Mouse (Mus musculus) gonadal fat pad, adult 2 months (tissue): ENCODE data around the gene Zbtb1. TPM values are rescaled to one million over a fixed set of nuclear protein-coding genes. Genes with fewer than 3 reads are reported as not detected.

ENCODE experiments used
- DNase-seq: peaks from one replicate; pipeline ENCODE4 v3.0.0-alpha.2; 2012; ENCODE audit warnings: low read depth
- polyA plus RNA-seq: library from polyadenylated mRNA; depleted of rRNA; stranded (reverse); fragments of >200 nt; gene quantifications from 2 replicates; pipeline ENCODE4 v1.2.3, GENCODE M21; 2012; rRNA removed

The Zbtb1 gene
- 2.9 and 3.7 TPM in 2 replicates for polyA plus RNA-seq

DNA sequence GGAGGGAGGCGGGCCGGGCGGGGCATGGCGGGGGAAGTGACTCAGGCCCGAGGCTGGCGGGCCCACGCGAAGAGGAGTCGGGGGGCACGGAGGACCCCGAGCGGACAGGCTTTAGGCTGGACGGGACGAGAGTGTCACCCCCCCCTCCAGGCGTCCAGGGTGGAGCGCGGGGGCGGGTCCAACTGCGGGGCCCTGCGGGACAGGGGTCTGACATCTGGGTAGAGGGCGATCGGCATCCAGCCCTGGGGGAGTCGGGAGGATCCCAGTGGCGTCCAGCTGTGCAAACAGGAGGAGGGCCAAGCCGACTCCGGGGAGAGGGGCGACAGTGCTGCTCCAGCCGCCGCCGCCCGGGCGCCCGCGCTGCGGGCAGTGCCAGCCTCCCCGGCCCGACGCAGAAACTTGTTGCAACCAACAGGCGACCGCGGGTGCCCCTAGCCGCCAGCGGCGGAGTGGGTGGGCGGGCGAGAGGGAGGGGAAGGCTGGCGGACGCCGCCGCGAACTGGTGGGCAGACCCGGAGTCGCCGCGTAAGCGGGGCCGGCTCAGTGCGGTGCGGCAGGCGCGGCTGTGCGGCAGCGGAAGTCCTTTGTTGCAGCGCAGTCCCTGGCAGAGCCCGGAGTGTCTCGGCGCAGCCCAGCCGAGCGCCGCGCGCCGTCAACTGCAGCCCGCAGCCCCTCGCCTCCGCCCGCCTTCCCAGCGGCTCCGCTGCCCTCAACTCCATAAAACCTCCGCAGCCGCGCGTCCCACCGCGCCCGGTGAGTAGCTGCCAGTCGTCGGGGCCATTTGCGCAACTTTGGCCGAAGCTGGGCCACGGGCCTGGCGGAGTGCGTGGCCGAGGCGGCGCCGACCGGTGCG, at the start of gene Zbtb1:
Gene Zbtb1, plus strand, starts transcription at position 289 of the 853 bp plus-strand sequence.
- no peak for DNase-seq

DNA sequence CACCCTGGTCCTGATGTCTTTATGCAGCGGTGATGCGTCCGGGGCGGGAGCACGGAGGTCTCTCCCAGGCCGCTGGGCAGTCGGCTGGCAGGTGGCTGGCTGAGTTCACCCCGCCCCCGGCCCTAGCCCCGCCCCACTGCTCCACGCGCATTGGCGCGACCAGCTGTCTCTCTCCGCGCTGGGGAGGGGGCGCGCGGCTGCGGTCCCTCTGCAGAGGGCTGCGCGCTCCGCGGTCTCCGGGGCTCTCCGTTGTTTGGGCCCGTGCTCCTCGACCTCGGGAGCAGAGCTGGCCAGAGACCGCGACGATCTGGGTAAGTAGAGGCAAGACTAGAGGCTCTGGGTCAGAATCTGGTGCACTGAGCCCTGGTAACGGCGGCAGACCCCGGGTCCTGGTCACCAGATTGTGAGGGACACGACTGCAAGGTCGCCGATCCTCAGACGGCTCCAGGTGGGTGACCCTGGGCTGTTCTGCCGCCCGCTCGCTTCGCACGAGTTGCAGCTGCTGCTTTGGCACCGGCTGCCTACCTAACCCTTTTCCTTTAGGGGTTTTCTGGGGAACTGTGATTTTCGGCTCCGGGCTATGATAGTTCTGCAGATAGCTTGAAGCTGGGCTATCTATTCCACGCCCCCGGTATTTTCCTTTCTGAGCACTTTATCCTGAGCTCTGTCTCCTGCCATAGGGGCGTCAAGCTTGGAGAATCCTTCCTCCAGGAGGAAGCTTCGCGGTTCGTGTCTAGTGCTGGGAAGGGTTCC, 45.2 kb upstream of the Zbtb1 start, which contains the start of gene Akap5:
Gene Akap5, plus strand, starts transcription at position 213 of the 753 bp plus-strand sequence.
- DNase-seq = no peak

DNA sequence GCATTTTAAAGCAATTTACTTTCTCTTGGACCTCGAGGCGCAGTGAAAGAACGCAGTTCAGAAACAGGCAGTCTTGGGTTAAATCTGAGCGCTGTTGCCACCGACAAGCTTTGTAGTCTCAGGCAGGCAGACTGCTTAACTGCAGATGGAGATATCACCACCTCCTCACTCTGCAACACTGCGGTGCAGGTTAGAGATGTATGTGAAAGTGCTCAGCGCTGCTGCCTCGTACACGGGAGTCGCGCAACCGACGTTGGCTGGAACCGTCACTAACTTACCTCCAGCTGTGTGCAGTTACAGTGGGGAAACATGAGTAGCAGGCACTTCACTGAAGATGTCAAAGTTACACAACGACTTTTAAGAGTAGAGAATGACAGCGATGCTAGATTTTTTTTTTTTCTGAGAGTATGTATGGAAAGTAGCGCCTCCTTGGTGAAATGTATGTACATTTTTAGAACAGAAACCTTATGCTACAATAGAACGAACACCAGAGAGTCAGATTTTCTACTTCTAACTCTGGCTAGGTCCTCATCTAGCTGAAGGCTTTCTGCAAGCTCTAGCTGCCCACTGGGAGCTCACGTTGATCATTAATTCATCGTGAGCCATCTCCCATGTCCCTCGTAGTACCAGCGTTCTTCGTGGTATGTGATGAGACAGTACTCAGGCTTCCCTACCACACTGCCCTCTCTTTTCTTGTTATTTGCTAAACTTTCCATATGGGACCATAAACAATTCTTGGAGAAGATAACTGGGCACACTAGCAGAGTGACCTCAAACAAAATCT, 43.4 kb upstream of the Zbtb1 start:
- DNase-seq = no peak

DNA sequence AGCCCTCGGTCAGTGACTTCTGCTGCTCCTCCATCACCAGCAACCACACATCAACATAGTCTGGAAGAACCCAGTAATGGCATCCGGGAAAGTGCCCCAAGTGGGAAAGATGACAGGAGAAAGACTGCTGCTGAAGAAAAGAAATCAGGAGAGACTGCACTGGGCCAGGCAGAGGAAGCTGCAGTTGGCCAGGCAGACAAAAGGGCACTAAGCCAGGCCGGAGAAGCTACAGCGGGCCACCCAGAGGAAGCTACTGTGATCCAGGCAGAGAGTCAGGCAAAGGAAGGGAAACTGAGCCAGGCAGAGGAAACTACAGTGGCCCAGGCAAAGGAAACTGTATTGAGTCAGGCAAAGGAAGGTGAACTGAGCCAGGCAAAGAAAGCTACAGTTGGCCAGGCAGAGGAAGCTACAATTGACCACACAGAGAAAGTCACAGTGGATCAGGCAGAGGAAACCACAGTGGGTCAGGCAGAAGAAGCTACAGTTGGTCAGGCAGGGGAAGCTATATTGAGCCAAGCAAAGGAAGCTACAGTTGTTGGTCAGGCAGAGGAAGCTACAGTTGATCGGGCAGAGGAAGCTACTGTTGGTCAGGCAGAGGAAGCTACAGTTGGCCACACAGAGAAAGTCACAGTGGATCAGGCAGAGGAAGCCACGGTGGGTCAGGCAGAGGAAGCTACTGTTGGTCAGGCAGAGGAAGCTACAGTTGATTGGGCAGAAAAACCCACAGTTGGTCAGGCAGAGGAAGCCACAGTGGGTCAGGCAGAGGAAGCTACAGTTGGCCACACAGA, 41.3 kb upstream of the Zbtb1 start:
- DNase-seq = no peak

DNA sequence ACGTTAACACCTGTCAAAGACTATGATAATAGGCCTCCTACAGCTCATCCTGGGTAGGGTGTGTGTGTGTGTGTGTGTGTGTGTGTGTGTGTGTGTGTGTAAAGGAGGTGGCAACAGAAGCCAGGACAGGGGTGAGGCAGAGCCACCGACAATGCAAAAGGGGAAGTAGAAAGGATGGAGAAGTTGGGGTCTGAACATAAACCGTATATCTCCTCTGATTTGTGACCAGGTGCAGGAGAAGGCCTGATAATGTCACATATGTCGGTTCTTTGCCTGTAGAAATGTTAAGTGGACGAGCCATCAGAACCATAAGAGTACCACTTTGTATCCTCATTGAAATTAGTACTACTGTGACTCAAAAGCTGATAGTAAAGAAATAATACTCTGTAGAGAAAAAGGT, 36.4 kb upstream of the Zbtb1 start:
- DNase-seq = no peak

DNA sequence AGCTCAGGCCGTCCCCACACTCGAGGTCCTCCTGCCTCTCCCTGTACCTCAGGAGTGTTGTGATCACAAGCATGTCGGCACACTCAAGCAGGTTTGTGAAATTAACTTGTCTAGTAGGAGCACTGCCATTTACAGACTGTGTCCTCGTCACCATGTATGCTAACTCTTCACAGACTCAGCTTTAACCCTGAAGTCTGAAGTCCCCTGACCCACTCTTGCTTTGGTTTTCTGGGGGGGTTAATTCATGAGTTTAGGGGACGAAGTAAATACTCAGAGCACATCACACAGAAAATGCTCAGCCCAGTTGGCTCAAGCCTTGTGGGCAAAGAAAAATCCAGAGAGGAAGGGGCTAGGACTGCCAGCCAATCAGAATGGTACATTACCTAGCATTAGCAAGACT, 34.4 kb upstream of the Zbtb1 start:
- DNase-seq = no peak

DNA sequence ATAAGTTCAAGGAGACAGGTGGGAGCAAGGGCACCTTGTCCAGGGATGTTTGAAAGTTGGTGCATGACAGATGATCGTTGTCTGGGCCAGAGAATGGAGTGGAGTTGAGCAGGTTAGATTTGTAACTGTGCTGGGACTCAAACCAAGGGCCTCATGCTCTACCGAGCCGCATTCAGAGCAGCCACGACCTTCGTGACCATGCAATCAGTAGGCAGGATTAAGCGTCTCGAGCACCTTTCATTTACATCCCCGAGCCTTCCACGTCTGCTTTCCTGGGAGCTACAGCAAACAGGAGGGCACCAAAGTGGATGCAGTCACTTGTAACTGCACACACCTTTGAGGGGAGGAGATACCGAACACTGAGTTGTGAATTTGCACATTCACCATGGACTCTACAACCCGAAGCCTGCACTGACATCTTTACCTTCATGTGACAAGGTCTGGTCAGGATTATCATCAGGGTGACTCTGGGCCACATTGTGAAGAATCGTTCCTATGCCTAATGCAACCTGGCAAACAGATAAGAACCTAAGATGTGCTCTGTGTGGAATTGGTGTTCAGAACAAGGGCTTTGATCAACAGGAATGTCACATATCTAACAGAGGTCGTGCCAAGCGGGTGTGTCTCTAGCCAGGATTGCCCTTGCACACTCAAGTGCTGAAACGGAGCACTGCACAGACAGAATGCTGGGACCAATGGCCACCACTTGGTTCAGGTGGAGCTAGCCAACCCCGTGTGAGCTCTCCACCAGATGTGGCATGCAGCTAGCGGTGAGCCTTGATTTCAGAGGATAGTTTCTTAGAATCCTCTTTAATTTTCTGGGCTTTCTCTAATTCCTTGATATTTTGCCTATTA, 33.7 kb upstream of the Zbtb1 start:
- no peak for DNase-seq

DNA sequence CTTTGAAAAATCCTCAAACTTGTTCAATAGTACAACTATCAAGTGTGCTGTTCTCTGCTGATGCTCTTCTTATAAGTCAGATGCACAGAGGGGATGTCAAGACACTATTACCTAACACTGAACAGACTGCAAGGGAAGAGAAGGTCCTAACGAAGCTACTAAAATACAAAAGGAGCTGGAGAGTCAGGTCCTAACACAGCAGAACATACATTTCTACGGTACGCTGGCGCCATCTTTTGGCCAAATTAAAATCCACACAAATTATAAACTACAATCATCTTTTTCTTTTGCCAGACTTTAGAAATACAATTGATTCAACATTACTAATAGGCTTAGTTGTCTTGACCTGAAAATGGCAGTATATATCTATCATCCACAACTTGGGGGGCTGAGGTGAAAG, 29.0 kb upstream of the Zbtb1 start:
- DNase-seq = no peak

DNA sequence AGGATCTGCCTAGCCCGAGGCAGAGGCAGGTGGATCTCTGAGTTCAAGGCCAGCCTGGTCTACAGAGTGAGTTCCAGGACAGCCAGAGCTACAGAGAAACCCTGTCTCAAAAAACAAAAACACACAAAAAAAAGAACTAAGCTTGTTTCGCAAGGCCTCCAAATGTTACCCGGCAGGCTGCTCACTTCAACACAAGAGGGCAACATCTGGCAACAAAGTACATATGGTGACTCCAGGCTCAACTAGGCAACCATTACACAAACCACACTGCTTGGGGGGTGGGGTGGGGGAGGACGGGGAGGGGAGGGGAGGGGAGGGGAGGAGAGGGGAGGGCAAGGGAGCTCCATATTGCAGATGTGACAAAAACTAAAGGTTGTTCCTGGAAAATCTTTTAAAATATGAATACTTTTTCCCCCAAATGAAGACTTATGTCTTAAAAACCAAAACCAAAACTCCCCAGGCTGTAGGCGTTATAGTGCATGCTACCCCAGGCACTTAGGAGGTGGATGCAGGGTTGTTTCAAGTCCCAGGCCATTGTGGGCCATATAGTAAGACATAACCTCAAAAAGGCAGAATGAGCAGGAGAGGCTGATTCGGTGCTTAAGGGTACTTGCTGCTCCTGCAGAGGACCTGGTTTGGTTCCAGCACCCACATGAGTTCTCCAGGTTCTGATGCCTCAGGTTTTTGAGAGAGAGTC, 24.2 kb upstream of the Zbtb1 start:
- no peak for DNase-seq

DNA sequence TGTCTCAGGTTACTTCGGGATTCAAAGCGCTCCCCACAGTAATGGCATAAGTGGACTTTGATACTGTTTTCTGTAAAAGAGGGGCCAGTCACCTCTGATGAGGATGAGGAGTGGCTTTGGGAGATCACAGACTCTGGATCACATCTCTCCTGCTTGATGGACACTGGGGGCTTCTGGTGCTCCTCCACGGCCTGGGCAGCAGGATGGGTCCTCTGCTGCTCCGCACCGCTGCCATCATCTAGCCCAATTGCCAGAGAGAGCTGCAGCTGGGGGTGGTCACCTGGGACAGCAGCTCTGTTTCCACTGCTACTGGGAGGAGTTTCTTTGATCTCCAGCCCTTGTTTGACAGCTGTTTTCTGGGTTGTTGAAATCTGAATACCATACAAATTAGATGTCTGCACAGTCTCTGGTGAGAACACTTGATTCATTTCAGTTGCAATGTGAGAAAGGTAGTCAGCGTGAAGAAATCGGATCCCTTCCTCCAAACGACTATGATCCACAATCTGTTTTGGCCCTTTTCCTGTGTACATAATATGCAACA, 20.3 kb upstream of the Zbtb1 start:
- no peak for DNase-seq

DNA sequence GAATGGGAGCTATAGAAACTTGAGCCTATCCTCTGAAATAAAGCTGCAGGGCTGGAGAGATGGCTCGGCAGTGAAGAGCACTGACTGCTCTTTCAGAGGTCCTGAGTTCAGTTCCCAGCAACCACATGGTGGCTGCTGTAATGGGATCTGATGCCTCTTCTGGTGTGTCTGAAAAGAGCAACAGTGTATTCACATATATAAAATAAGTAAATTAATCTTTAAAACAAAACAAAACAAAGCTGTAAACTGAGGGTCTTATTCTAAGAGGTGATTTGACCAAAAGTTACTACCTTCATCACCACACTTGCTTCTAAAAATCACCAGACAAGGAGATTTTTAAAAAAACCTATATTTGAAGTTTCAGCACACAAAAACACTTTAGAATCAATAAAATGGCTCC, 9.2 kb upstream of the Zbtb1 start:
- DNase-seq = no peak

DNA sequence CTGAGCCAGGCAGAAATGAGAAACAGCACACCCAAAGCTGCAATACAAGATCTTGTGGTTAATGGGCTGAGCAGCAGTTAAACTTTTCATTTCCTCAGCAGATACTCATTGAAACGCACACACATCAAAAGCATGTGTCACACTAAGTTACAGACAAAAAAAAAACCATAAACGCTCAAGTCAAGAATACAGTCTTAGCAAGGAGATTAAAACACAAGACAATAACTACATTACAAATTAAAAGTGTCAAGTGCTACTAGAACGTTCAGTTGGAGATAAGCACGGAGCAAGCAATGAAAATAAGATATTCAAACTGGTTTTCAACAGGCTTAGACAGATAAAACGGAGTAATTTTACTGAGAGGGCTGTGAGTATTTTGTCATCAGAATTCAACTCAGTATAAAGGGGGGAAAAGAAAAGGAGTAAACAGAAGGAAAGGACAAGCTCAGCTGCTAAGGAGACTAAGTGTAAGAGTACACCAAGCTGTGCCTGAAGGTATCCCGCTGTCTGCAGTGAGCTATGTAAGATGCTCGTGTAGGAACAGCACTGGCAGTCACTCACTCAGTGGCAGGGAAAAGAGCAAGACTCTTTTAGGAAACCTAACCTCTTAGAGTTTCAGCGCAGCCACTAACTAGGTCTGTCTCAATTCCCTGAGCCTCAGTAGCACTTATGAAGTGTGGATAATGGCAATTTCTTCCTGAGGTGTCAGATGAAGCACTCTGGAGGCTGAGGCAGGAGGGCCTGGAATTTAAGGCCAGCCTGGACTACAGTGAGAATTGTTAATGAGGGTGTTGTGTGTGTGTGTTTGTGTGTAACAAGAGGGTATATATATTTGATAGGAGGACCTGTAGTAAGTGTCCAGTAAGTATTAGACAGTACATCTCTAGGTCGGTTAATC, 8.4 kb upstream of the Zbtb1 start:
- no peak for DNase-seq

DNA sequence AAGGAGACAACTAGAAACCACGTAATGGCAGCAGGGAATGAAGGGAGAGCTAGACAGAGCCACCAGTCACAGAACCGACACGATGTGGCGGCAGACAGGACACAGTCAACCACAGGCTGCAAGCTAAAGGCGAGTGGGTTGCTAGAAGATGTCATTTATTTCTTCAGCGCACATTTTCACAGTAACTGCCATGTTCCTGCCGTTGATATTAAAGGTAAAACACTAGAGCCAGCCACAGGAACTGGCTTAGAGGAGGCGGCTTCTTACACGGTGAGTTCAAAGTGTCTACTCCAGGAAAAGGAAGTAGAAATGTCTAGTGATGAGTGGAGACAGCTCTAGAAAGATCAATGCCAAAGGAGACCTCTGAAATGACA, 7.8 kb upstream of the Zbtb1 start:
- no peak for DNase-seq

DNA sequence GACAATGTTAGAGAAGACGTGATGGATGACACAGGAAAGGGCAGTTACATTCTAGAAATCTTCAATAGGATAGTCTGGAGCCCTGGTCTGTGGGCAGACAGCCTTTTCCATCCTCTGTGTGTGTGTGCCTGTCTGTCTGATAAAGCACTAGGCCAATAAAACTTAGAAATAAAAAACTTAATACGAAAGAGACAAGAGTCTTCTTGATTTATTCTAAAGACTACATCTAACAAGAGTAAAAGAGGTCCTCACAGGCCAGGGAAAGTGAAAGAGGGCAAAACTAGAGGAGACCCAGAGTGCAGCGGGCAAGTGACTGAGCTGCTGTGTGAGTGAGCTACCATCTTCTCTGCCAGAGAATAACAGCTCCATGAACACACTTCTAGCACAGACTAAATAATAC, 3.8 kb upstream of the Zbtb1 start:
- no peak for DNase-seq

DNA sequence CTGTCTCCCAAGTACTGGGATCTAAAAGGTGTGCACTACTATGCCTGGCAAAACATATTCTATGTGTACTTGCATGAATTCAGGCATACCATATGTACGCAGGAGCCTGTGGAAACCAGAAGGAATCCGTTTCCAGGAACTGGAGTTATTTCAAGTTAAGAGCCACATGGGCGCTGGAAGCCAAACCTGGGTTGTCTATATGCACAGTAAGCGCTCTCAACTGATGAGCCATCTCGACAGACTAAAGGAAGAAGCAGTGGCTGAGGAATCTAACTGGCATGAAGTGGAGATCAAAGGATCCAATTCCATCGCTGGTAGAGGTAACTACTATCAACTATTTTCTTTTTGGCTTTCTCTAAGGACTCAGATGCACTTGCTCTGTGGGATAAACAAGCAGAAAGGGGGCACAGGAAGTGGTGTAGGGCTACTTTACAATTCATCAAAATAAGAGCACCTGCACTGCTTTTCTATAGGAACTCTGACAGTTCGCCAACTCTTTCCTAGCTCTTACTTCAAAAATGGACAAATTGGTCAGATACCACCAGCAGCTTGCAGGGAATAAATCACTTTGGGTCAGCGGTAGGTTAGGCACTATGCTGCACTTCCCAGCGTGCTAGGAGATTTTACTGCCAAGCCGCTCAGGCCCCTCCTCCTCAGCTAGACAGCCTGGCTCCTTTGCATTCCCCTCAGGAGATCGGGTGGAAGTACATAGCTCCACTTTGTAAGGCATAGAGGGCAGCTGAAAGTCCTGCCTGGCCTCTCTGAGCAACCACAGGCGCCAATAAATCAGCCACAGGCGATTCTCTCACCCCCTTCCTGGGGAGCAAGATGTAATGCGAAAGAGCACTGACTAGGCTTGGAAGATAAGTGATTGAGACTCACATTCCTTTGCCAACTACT, 2.7 kb upstream of the Zbtb1 start:
- DNase-seq = no peak

DNA sequence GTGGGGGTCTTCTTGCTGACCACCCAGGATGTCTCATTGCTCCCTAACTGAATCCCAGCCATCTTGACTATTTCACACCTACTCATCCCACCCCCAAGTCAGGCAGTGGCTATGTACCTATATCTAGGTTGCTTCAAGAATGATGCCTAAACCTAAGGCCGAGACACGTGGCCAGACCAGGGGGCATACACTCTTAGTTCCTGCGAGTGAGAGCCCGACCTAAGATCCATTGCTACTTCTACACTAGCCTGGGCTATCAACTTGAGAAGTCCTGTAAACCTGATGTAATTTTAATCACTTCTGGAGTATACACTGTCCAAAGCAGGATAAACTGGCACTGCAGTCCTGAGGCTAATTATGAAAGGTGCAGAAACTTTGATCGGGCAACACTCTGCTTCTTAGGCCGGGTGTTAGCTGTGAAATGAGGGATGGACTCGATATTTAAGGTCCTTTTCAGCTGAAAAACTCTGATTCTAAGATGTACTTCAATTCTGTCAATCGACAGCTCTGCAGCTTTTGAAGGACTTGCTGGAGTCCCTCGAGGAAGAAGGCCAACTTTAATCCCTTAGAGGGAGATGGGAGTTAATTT, 1.8 kb upstream of the Zbtb1 start:
- no peak for DNase-seq

DNA sequence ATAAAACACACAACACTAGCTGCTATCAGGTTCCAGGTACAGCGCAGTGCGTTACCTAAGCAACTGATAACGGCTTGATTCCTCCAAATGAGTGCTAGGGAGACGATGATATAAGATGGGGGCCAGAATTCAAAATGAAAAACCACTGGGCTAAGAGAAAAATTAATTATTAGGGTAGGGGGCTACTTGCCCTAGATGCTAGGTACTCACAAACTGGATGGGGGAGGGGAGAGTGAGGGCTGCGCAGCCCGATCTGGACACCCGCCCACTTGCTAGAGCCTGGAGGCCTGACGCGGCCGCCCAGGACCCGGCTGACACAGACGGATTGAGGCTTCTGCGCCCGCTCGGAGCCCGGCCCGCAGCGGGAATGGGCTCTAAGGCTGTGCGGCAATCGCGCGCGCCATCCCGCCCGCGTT, 1.3 kb upstream of the Zbtb1 start:
- DNase-seq = no peak
